Mouse (Mus musculus) MEL (cell line): Measurements from ENCODE around the gene Prkcz. TPM values are rescaled to one million over a fixed set of nuclear protein-coding genes. Genes with fewer than 3 reads are reported as not detected.

Experiments
- DNase-seq: peaks from one replicate; pipeline ENCODE4 v3.0.0; 2011; ENCODE audit warnings: low read depth, low spot score
- H3K27ac ChIP-seq: 2 replicates; pipeline ENCODE4 v1.5.1; 2012; ENCODE audit warnings: low read depth, mild to moderate bottlenecking, control low read depth, low read length, moderate library complexity; ENCODE audit not compliant: control insufficient read depth
- H3K27me3 ChIP-seq, 2 experiments: fragments of 150-350 bp in 1 of 2; sonication (generic) in 1 of 2; 2 replicates each; pipeline ENCODE4 v1.6.1; 2012; ENCODE audit warnings: low read length in 2 of 2, mild to moderate bottlenecking in 2 of 2, improper control_type of control experiment in 1 of 2, moderate library complexity in 1 of 2; ENCODE audit not compliant: insufficient read depth in 2 of 2, control insufficient read depth in 1 of 2
- H3K36me3 ChIP-seq, 2 experiments: 2 replicates each; pipeline ENCODE4 v1.6.1; 2012 to 2014; ENCODE audit warnings: low read length in 2 of 2, improper control_type of control experiment in 1 of 2, inconsistent platforms in 1 of 2, mild to moderate bottlenecking in 1 of 2; ENCODE audit not compliant: insufficient read depth in 2 of 2, control insufficient read depth in 1 of 2
- H3K4me1 ChIP-seq, 2 experiments: fragments of 150-350 bp in 1 of 2; sonication (generic) in 1 of 2; 2 replicates each; pipeline ENCODE4 v1.6.1; 2012; ENCODE audit warnings: low read length in 2 of 2, improper control_type of control experiment in 1 of 2, mild to moderate bottlenecking in 1 of 2; ENCODE audit not compliant: insufficient read depth in 2 of 2, control insufficient read depth in 1 of 2
- H3K4me3 ChIP-seq, 2 experiments: fragments of 150-350 bp in 1 of 2; sonication (generic) in 1 of 2; 2 replicates each; pipeline ENCODE4 v1.5.1; 2012; ENCODE audit warnings: low read depth in 2 of 2, low read length in 2 of 2, mild to moderate bottlenecking in 2 of 2, moderate library complexity in 2 of 2, control low read depth in 1 of 2, improper control_type of control experiment in 1 of 2; ENCODE audit not compliant: control insufficient read depth in 1 of 2, insufficient read depth in 1 of 2
- H3K79me2 ChIP-seq: 2 replicates; pipeline ENCODE4 v1.6.1; 2012; ENCODE audit warnings: mild to moderate bottlenecking, low read length, moderate library complexity; ENCODE audit not compliant: control insufficient read depth, poor library complexity, insufficient read depth
- H3K9ac ChIP-seq: 2 replicates; pipeline ENCODE4 v1.6.1; 2012; ENCODE audit warnings: low read depth, mild to moderate bottlenecking, control low read depth, low read length, moderate library complexity; ENCODE audit not compliant: control insufficient read depth, poor library complexity, severe bottlenecking
- H3K9me3 ChIP-seq: fragments of 150-350 bp; sonication (generic); replicated peaks from 2 replicates; pipeline ENCODE4 v1.6.1; 2012; ENCODE audit warnings: mild to moderate bottlenecking, low read length, improper control_type of control experiment, moderate library complexity; ENCODE audit not compliant: insufficient read depth
- BHLHE40 ChIP-seq: IDR thresholded peaks from 2 replicates; pipeline ENCODE4 v1.6.1; 2012; ENCODE audit warnings: low read depth, mild to moderate bottlenecking, inconsistent platforms, low read length, improper control_type of control experiment, borderline replicate concordance
- CHD1 ChIP-seq: IDR thresholded peaks from 2 replicates; pipeline ENCODE4 v1.6.1; 2012; ENCODE audit warnings: low read depth, mild to moderate bottlenecking, inconsistent platforms, low read length, improper control_type of control experiment
- CHD2 ChIP-seq: IDR thresholded peaks from 2 replicates; pipeline ENCODE4 v1.6.1; 2011; ENCODE audit warnings: low read length, improper control_type of control experiment
- E2F4 ChIP-seq: IDR thresholded peaks from 2 replicates; pipeline ENCODE4 v1.6.1; 2011; ENCODE audit warnings: low read depth, low read length, improper control_type of control experiment, borderline replicate concordance
- GABPA ChIP-seq: IDR thresholded peaks from 2 replicates; pipeline ENCODE4 v1.6.1; 2012; ENCODE audit warnings: low read depth, mild to moderate bottlenecking, inconsistent platforms, low read length, improper control_type of control experiment, moderate library complexity
- GATA1 ChIP-seq: IDR thresholded peaks from 2 replicates; pipeline ENCODE4 v1.6.1; 2011; ENCODE audit warnings: low read depth, low read length, improper control_type of control experiment
- HCFC1 ChIP-seq: IDR thresholded peaks from 2 replicates; pipeline ENCODE4 v1.6.1; 2012; ENCODE audit warnings: low read depth, mild to moderate bottlenecking, inconsistent platforms, low read length, improper control_type of control experiment, moderate library complexity
- JUND ChIP-seq: IDR thresholded peaks from 2 replicates; pipeline ENCODE4 v1.6.1; 2011; ENCODE audit warnings: low read depth, mild to moderate bottlenecking, improper control_type of control experiment, low read length
- MAFK ChIP-seq: IDR thresholded peaks from 2 replicates; pipeline ENCODE4 v1.6.1; 2011; ENCODE audit warnings: low read depth, mild to moderate bottlenecking, low read length, improper control_type of control experiment, borderline replicate concordance
- MAX ChIP-seq: IDR thresholded peaks from 2 replicates; pipeline ENCODE4 v1.6.1; 2011; ENCODE audit warnings: low read length, improper control_type of control experiment
- MXI1 ChIP-seq: IDR thresholded peaks from 2 replicates; pipeline ENCODE4 v1.6.1; 2011; ENCODE audit warnings: mild to moderate bottlenecking, low read depth, low read length, improper control_type of control experiment
- MYB ChIP-seq: IDR thresholded peaks from 2 replicates; pipeline ENCODE4 v1.6.1; 2011; ENCODE audit warnings: mild to moderate bottlenecking, low read depth, low read length, improper control_type of control experiment
- MYC ChIP-seq: IDR thresholded peaks from 2 replicates; pipeline ENCODE4 v1.6.1; 2011; ENCODE audit warnings: low read depth, mild to moderate bottlenecking, low read length, improper control_type of control experiment, moderate library complexity
- NRF1 ChIP-seq: IDR thresholded peaks from 2 replicates; pipeline ENCODE4 v1.6.1; 2014; ENCODE audit warnings: low read depth, mild to moderate bottlenecking, inconsistent platforms, low read length, improper control_type of control experiment, moderate library complexity; ENCODE audit not compliant: poor library complexity, insufficient read depth, severe bottlenecking
- POLR2A ChIP-seq, 2 experiments: IDR thresholded peaks; 2 replicates each; pipeline ENCODE4 v1.6.1; 2011 to 2012; ENCODE audit warnings: low read length in 2 of 2, mild to moderate bottlenecking in 2 of 2, control low read depth in 1 of 2, improper control_type of control experiment in 1 of 2, low read depth in 1 of 2, moderate library complexity in 1 of 2; ENCODE audit not compliant: control insufficient read depth in 1 of 2, insufficient read depth in 1 of 2, poor library complexity in 1 of 2
- POLR2AphosphoS2 ChIP-seq: IDR thresholded peaks from 2 replicates; pipeline ENCODE4 v1.6.1; 2011; ENCODE audit warnings: low read length, improper control_type of control experiment
- POLR2AphosphoS5 ChIP-seq: IDR thresholded peaks from 2 replicates; pipeline ENCODE4 v1.6.1; 2012; ENCODE audit warnings: low read depth, borderline replicate concordance, mild to moderate bottlenecking, inconsistent platforms, low read length, moderate library complexity, mixed read lengths
- RAD21 ChIP-seq: IDR thresholded peaks from 2 replicates; pipeline ENCODE4 v1.6.1; 2011; ENCODE audit warnings: mild to moderate bottlenecking, low read depth, low read length, improper control_type of control experiment
- TAL1 ChIP-seq: IDR thresholded peaks from 2 replicates; pipeline ENCODE4 v1.6.1; 2012; ENCODE audit warnings: mild to moderate bottlenecking, inconsistent platforms, low read length, moderate library complexity, mixed read lengths
- TBP ChIP-seq: IDR thresholded peaks from 2 replicates; pipeline ENCODE4 v1.8.0; 2011; ENCODE audit warnings: low read depth, low read length, improper control_type of control experiment
- TCF12 ChIP-seq: IDR thresholded peaks from 2 replicates; pipeline ENCODE4 v1.6.1; 2014; ENCODE audit warnings: low read depth, mild to moderate bottlenecking, inconsistent platforms, low read length, improper control_type of control experiment, moderate library complexity
- USF1 ChIP-seq: IDR thresholded peaks from 2 replicates; pipeline ENCODE4 v1.6.1; 2014; ENCODE audit warnings: low read depth, mild to moderate bottlenecking, inconsistent platforms, low read length, improper control_type of control experiment, moderate library complexity
- ZC3H11A ChIP-seq: IDR thresholded peaks from 2 replicates; pipeline ENCODE4 v1.6.1; 2012; ENCODE audit warnings: low read depth, mild to moderate bottlenecking, inconsistent platforms, low read length, improper control_type of control experiment
- ZMIZ1 ChIP-seq: IDR thresholded peaks from 2 replicates; pipeline ENCODE4 v1.6.1; 2012; ENCODE audit warnings: low read depth, mild to moderate bottlenecking, inconsistent platforms, low read length, improper control_type of control experiment, moderate library complexity
- ZNF384 ChIP-seq: IDR thresholded peaks from 2 replicates; pipeline ENCODE4 v1.6.1; 2012; ENCODE audit warnings: low read depth, mild to moderate bottlenecking, inconsistent platforms, low read length, improper control_type of control experiment
- polyA plus RNA-seq, 2 experiments: library from polyadenylated mRNA; stranded (reverse) in 1 of 2; unstranded in 1 of 2; fragments of >175 nt in 1 of 2; fragments of >200 nt in 1 of 2; gene quantifications; 2 replicates each; pipeline versions ENCODE4 v1.2.1 to v1.2.4; 2012; ENCODE audit warnings: low replicate concordance in 2 of 2, low read depth in 1 of 2; ENCODE audit not compliant: insufficient read length in 2 of 2, insufficient read depth in 1 of 2, missing spikeins in 1 of 2
- total RNA-seq: library from RNA; depleted of rRNA; stranded (reverse); fragments of 300-350 nt; gene quantifications from 2 replicates; pipeline ENCODE4 v1.2.3, GENCODE M21; 2012

Gene Prkcz
- total and polyA plus RNA-seq, 3 experiments: 0.12 to 0.92 TPM; not detected in 1

DNA sequence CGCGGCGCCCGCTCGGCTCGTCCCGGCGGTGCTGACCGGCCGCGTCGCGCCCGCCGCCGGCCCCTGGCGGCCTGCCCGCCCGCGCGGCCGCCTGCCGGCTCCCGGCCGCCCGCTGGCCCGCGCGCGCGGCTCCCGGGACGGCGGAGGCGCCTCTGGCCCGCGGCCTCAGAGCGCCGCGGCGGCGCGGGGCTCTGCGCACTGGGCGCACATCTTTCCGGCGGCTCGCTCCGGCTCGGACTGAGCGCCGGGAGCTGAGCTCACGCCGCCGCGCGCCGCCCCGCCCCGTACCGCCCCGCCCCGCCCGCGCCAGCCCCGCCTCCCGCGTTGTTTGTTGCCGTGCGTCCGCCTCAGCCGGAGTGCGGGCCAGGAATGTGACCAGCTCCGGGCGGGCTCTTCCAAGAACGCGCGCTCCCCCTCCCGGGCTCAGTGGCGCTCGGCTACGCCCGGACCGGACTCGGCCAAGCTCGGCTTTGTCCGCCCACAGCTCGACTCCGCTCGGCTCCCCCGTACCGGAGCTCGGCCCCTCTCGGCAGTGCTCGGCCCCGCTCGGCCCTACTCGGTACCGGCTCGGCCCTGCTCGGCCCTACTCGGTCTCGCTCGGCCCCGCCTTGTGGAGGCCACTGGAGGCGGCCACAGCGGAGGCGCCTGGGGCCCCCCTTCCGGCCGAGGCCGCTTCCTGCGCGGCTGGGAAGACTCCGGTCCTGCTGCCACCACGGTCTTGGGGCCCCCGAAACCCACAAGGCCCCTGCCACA is 138.1 kb downstream of the Prkcz start (continued):
- TF ChIP-seq NRF1: no peak
- TF ChIP-seq TAL1: no peak
- no peak for TF ChIP-seq CHD1
- TF ChIP-seq JUND: no peak
- no peak for TF ChIP-seq BHLHE40
- no peak for TF ChIP-seq TBP
- peak; percentile 46; the same call in 1 of the 2 replicates for TF ChIP-seq POLR2AphosphoS2
- TF ChIP-seq GABPA: no peak
- TF ChIP-seq POLR2AphosphoS5: no peak
- TF ChIP-seq MAX: no peak
- TF ChIP-seq ZC3H11A: 0 out of 2 replicates have a peak, but pooled peaks have one; percentile 4
- no peak for TF ChIP-seq MAFK
- peak; percentile 66 to 80; a peak in 3 of 4 replicates for TF ChIP-seq POLR2A (IDR thresholded peaks at IDR 0.05; ENCODE audit: control insufficient read depth in 1 of 2, insufficient read depth in 1 of 2, low read depth in 1 of 2, low read length in 2 of 2, poor library complexity in 1 of 2)
- no peak for TF ChIP-seq RAD21
- no peak for TF ChIP-seq MXI1
- peak; percentile 56; the same call in 1 of the 2 replicates for TF ChIP-seq ZMIZ1
- TF ChIP-seq, all 39 proteins: peak for 12

DNA sequence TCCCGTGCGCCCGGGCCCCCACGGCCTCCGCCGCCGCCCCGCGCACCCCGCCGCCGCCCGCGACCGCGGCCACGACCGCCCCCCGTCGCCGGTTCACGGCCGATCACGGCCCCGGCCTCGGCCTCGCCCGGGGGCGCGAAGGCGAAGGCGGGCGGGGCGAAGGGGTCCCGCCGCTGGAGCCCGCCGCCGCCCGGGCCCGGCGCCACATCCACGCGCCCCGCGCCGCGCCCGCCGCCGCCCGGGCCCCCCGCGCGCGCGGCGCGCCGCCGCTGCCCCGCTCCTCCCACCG is 138.7 kb downstream of the Prkcz start, which contains the start of gene Ski:
Gene Ski (minus strand): TSS at position 41 of the 289 bp plus-strand sequence.
- no peaks in the 10 kb centered on the region for H3K9me3 ChIP-seq
- H3K79me2 ChIP-seq: peaks cover 28% of the 10 kb centered on the region
- DNase-seq: no peak
- peaks cover 11 to 24% of the 10 kb centered on the region in 2 experiments for H3K4me1 ChIP-seq
- TF ChIP-seq CHD2 (no peak), MYB (no peak), ZC3H11A (no peak), TBP (no peak), TAL1 (no peak), POLR2AphosphoS2 (no peak), TCF12 (no peak), JUND (no peak), USF1 (no peak), HCFC1 (no peak), ZNF384 (no peak), MYC (no peak), MAX (no peak), E2F4 (no peak), GATA1 (no peak)
- peak within 1 kb of the TSS; percentile 71 for H3K27ac ChIP-seq
- H3K9ac ChIP-seq: peak within 1 kb of the TSS; percentile 93
- peaks cover 0 to 6% of the 10 kb centered on the region in 2 experiments; a peak in 2 of 4 replicates for H3K36me3 ChIP-seq
- peak within 1 kb of the TSS; percentile 62 to 85 for H3K4me3 ChIP-seq
- H3K27me3 ChIP-seq: peaks cover 0 to under 1% of the 10 kb centered on the region in 2 experiments; a peak in 2 of 4 replicates
